21 mouse cellular contexts compared by ENCODE assay signal in genomic region chr17:65056059-65056458, GRCm38 (mm10).
DNase-seq lines count a peak whose midpoint lies in the region; ATAC-seq and TF ChIP-seq lines count a peak whose summit lies in the region.
"Had no signal": no experiment of that assay in that cellular context is flagged by ENCODE, and none has a peak within 500 bp of the region (broad histone marks: within the 10 kb centered on the region; RNA-seq: fewer than 3 reads in every experiment).

No protein-coding gene starts in this region.

- WGBS in embryonic facial prominence, embryonic 14.5 days = 64% methylated on average over 4 of the region's 4 CpGs
- 90% methylated on average over 4 of the region's 4 CpGs for WGBS in embryonic facial prominence, embryonic 10.5 days
- WGBS in forebrain, embryonic 16.5 days = 29% methylated on average over 4 of the region's 4 CpGs
- WGBS in forebrain, embryonic 13.5 days = 43% methylated on average over 4 of the region's 4 CpGs
- WGBS in lung, adult 2 months = 71% methylated on average over 4 of the region's 4 CpGs

- TF ChIP-seq POLR2A in brain, embryonic 14.5 days (IDR thresholded peaks at IDR 0.05; ENCODE audit: borderline replicate concordance, extremely low read depth, insufficient read depth, insufficient read length, poor library complexity, severe bottlenecking) = no peak
- TF ChIP-seq POLR2A in lung, adult 2 months (IDR thresholded peaks at IDR 0.05; ENCODE audit: borderline replicate concordance, extremely low read depth, low read depth, low read length) = no peak

- no peak for ATAC-seq in embryonic facial prominence, embryonic 14.5 days (ENCODE audit: low read depth)
- peak; percentile 55; the same call in 1 of the 2 replicates for ATAC-seq in forebrain, embryonic 16.5 days
- ATAC-seq in forebrain, embryonic 13.5 days = no peak
- ATAC-seq: activated CD4-positive, CD25-positive, alpha-beta regulatory T cell, adult 4 months; forebrain, postnatal 0 days; Patski had no signal

- H3K4me2 ChIP-seq in embryonic facial prominence, embryonic 14.5 days (ENCODE audit: low read depth, low read length) = no peak overlapping the region
- no peak overlapping the region for H3K4me2 ChIP-seq in forebrain, embryonic 16.5 days (ENCODE audit: low read length)
- no peak overlapping the region for H3K4me2 ChIP-seq in forebrain, embryonic 13.5 days
- H3K4me2 ChIP-seq: embryonic facial prominence, embryonic 13.5 days had no signal

- no peaks in the 10 kb centered on the region for H3K27me3 ChIP-seq in embryonic facial prominence, embryonic 14.5 days (replicated peaks; ENCODE audit: control insufficient read depth, insufficient read depth, low read length)
- no peaks in the 10 kb centered on the region for H3K27me3 ChIP-seq in embryonic facial prominence, embryonic 10.5 days (replicated peaks; ENCODE audit: low read depth, poor library complexity, severe bottlenecking)
- no peaks in the 10 kb centered on the region for H3K27me3 ChIP-seq in forebrain, embryonic 16.5 days (replicated peaks; ENCODE audit: control insufficient read depth, insufficient read depth, low read length)
- no peaks in the 10 kb centered on the region for H3K27me3 ChIP-seq in forebrain, embryonic 13.5 days
- H3K27me3 ChIP-seq: CH12.LX; embryonic facial prominence, embryonic 13.5 days had no signal

- no peaks in the 10 kb centered on the region for H3K9me3 ChIP-seq in embryonic facial prominence, embryonic 14.5 days (ENCODE audit: control insufficient read depth, low read length)
- no peaks in the 10 kb centered on the region for H3K9me3 ChIP-seq in embryonic facial prominence, embryonic 10.5 days
- H3K9me3 ChIP-seq in forebrain, embryonic 16.5 days (ENCODE audit: control insufficient read depth, low read length) = no peaks in the 10 kb centered on the region
- no peaks in the 10 kb centered on the region; the same call in 1 of the 2 replicates for H3K9me3 ChIP-seq in forebrain, embryonic 13.5 days (replicated peaks)
- H3K9me3 ChIP-seq: embryonic facial prominence, embryonic 13.5 days had no signal

- no peak overlapping the region for H3K4me3 ChIP-seq in embryonic facial prominence, embryonic 14.5 days (ENCODE audit: low read depth, low read length)
- no peak overlapping the region for H3K4me3 ChIP-seq in embryonic facial prominence, embryonic 10.5 days
- H3K4me3 ChIP-seq in forebrain, embryonic 16.5 days (replicated peaks; ENCODE audit: low read length) = no peak overlapping the region
- no peak overlapping the region for H3K4me3 ChIP-seq in forebrain, embryonic 13.5 days
- no peak overlapping the region for H3K4me3 ChIP-seq in gastrocnemius, adult 2 months
- no peak overlapping the region for H3K4me3 ChIP-seq in lung, adult 2 months (replicated peaks; ENCODE audit: extremely low read depth, low read depth, low read length)
- H3K4me3 ChIP-seq: embryonic facial prominence, embryonic 13.5 days had no signal

- intact Hi-C loops in gastrocnemius, adult 2 months (cut with DNase I) = no loop called here

- no peaks in the 10 kb centered on the region for H3K36me3 ChIP-seq in embryonic facial prominence, embryonic 14.5 days (ENCODE audit: control insufficient read depth, insufficient read depth, low read length)
- H3K36me3 ChIP-seq in embryonic facial prominence, embryonic 10.5 days (replicated peaks) = no peaks in the 10 kb centered on the region
- H3K36me3 ChIP-seq in forebrain, embryonic 16.5 days (ENCODE audit: control insufficient read depth, insufficient read depth) = no peaks in the 10 kb centered on the region
- no peaks in the 10 kb centered on the region for H3K36me3 ChIP-seq in forebrain, embryonic 13.5 days (ENCODE audit: poor library complexity, severe bottlenecking)
- H3K36me3 ChIP-seq: embryonic facial prominence, embryonic 13.5 days; G1E had no signal

- peak; percentile 39 for DNase-seq in embryonic facial prominence, embryonic 14.5 days (ENCODE audit: low spot score)
- no peak for DNase-seq in embryonic facial prominence, embryonic 10.5 days (ENCODE audit: low spot score)
- peak; percentile 20 for DNase-seq in brain, adult 2 months (ENCODE audit: low read depth, low spot score)
- DNase-seq in brain, embryonic 14.5 days (ENCODE audit: low read depth) = peak; percentile 67
- no peak for DNase-seq in gastrocnemius, adult 2 months
- no peak for DNase-seq in lung, adult 2 months
- DNase-seq: adrenal gland, adult 8-10 months; adrenal gland, postnatal 25 days; cerebellum, adult 11-12 months; cerebellum, adult 2 months; cerebellum, adult 9-10 months; cerebellum, postnatal 10 days; cerebellum, postnatal 25 days; forebrain, postnatal 0 days had no signal

- TF ChIP-seq CTCF in brain, embryonic 14.5 days (IDR thresholded peaks at IDR 0.05; ENCODE audit: borderline replicate concordance, extremely low read depth, insufficient read depth, insufficient read length) = no peak
- TF ChIP-seq CTCF in gastrocnemius, adult 2 months (IDR thresholded peaks at IDR 0.05) = no peak
- no peak for TF ChIP-seq CTCF in lung, adult 2 months (IDR thresholded peaks at IDR 0.05; ENCODE audit: insufficient read depth, low read length)

- H3K4me1 ChIP-seq in embryonic facial prominence, embryonic 14.5 days (ENCODE audit: control insufficient read depth, insufficient read depth, low read length) = no peaks in the 10 kb centered on the region
- no peaks in the 10 kb centered on the region for H3K4me1 ChIP-seq in embryonic facial prominence, embryonic 10.5 days
- no peaks in the 10 kb centered on the region; the same call in 1 of the 2 replicates for H3K4me1 ChIP-seq in forebrain, embryonic 16.5 days (replicated peaks; ENCODE audit: control insufficient read depth, insufficient read depth, low read length)
- no peaks in the 10 kb centered on the region for H3K4me1 ChIP-seq in forebrain, embryonic 13.5 days
- no peaks in the 10 kb centered on the region for H3K4me1 ChIP-seq in lung, adult 2 months (ENCODE audit: control insufficient read depth, insufficient read depth, low read length)
- H3K4me1 ChIP-seq: embryonic facial prominence, embryonic 13.5 days had no signal

- no peak overlapping the region for H3K9ac ChIP-seq in embryonic facial prominence, embryonic 14.5 days (ENCODE audit: low read depth, low read length)
- no peak overlapping the region for H3K9ac ChIP-seq in forebrain, embryonic 16.5 days (replicated peaks; ENCODE audit: low read depth, low read length)
- no peak overlapping the region for H3K9ac ChIP-seq in forebrain, embryonic 13.5 days
- H3K9ac ChIP-seq: embryonic facial prominence, embryonic 13.5 days; forebrain, postnatal 0 days had no signal

- H3K27ac ChIP-seq in embryonic facial prominence, embryonic 14.5 days (replicated peaks; ENCODE audit: low read depth, low read length) = no peak overlapping the region
- H3K27ac ChIP-seq in embryonic facial prominence, embryonic 10.5 days (replicated peaks) = no peak overlapping the region
- H3K27ac ChIP-seq in forebrain, embryonic 16.5 days (ENCODE audit: low read length) = no peak overlapping the region
- no peak overlapping the region for H3K27ac ChIP-seq in forebrain, embryonic 13.5 days
- H3K27ac ChIP-seq in gastrocnemius, adult 2 months = no peak overlapping the region
- H3K27ac ChIP-seq: embryonic facial prominence, embryonic 13.5 days had no signal

Comparison
In these comparisons a context has a peak if more than half of its experiments do, and no peak if none do; other contexts are left out.
1. DNase-seq: peak in embryonic facial prominence, embryonic 14.5 days (single experiment), brain, adult 2 months (single experiment) and brain, embryonic 14.5 days (single experiment); none in embryonic facial prominence, embryonic 10.5 days (single experiment), gastrocnemius, adult 2 months (single experiment) and lung, adult 2 months (single experiment).